Mouse (Mus musculus): ENCODE results near the gene Tns1. TPM values are rescaled to one million over a fixed set of nuclear protein-coding genes. Genes with fewer than 3 reads are reported as not detected.

The Tns1 gene
- polyA plus RNA-seq, 1 experiment, result 781 TPM

DNA sequence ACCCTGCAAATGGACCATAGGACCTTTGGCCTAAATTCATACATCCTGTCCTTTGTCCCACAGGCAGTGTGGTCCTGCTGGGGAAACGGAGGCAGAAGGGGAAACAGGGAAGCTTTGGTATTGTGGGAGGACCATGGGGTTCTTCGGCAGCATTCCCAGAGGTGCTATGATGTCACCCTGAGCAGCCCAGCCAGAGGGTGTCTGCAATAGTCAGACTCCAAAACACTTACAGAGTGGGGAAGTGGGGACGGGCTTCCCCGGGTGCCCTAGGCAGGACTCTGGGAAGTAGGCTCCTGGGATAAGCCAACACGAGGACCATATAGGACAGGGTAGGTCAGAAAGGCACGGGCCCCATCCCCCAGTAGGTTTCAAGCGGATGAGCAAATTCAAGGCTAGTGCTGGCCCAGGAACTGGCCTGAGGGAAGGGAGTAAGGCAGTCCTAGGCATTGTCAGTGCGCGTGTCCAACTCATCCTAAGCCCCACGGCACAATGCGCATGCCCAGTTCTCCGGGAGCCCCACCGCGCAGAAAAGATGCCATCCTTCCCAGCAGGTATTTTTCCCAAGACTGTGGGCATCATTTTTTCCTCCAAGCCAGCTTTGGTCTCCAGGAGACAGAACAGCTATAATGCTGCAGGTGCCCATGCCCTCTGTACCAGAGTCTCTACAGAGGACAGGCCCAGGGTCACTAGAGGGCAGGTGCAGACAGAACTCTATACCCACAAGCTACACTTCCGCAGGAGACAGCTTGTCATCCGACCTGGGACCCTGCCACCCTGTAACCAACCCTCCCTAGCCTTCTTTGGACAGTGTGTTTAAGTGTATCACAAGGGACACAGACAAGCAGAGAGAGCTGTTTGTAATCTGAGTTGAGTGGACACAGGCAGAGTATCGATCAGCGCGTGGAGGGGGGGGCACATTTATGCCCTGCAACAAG is 210.9 kb downstream of the Tns1 start:
- DNase-seq, result peak; percentile 12
- Histone ChIP-seq H3K4me3 (replicated peaks; ENCODE audit: extremely low read depth, low read depth, low read length) (no peak overlapping the region), H3K4me1 (ENCODE audit: control insufficient read depth, insufficient read depth, low read length) (no peaks in the 10 kb centered on the region)
- peak; percentile 27; the same call in 1 of the 2 replicates for TF ChIP-seq POLR2A (IDR thresholded peaks at IDR 0.05; ENCODE audit: borderline replicate concordance, extremely low read depth, low read depth, low read length)
- TF ChIP-seq CTCF (IDR thresholded peaks at IDR 0.05; ENCODE audit: insufficient read depth, low read length), result no peak
- WGBS, result 74% methylated on average over 19 of the region's 19 CpGs

DNA sequence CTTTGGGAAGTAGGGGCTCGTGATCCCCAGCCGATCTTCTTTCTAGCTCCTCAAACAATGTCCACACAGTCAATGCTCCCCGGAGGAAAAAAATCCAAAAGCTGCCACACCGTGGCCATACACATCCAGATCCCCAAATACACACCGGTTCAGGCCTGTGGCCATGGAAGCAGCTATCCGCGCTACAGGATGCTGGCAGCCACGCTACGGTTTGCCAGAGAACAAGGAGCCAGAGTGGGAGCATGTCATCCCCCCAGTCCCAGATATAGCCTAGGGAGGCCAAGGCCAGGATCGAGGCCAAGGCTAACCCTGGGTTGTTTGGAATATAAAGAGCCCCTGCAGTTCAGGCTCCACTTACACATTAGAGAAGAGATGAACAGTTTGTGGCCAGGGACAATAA is 211.8 kb downstream of the Tns1 start:
- WGBS, result 77% methylated on average over 10 of the region's 10 CpGs
- Histone ChIP-seq H3K4me3 (replicated peaks; ENCODE audit: extremely low read depth, low read depth, low read length) (no peak overlapping the region), H3K4me1 (ENCODE audit: control insufficient read depth, insufficient read depth, low read length) (no peaks in the 10 kb centered on the region)
- DNase-seq, result peak; percentile 20
- TF ChIP-seq POLR2A (IDR thresholded peaks at IDR 0.05; ENCODE audit: borderline replicate concordance, extremely low read depth, low read depth, low read length) (no peak), CTCF (IDR thresholded peaks at IDR 0.05; ENCODE audit: insufficient read depth, low read length) (no peak)

DNA sequence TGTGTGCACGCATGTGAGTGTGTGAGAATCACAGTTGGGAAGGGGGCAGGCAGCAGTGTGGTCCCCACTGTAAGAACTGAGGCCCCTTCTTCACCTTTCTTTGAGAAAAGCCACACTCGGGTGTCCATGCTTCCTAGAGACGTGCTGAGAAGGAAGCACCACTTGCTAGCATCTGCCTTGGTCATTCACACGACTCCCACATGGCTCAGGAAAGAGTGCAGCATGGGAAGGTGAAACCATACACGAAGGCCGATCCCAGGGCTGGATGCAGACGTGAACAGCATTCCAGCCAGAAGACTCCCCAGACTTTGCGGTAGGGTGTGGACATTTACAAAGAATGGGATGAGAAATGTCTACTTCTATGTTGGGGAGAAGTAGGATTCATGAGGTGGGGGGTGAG is 212.3 kb downstream of the Tns1 start:
- TF ChIP-seq POLR2A (IDR thresholded peaks at IDR 0.05; ENCODE audit: borderline replicate concordance, extremely low read depth, low read depth, low read length) (no peak), CTCF (IDR thresholded peaks at IDR 0.05; ENCODE audit: insufficient read depth, low read length) (no peak)
- peak; percentile 8 for DNase-seq
- WGBS, result 63% methylated on average over 8 of the region's 8 CpGs

DNA sequence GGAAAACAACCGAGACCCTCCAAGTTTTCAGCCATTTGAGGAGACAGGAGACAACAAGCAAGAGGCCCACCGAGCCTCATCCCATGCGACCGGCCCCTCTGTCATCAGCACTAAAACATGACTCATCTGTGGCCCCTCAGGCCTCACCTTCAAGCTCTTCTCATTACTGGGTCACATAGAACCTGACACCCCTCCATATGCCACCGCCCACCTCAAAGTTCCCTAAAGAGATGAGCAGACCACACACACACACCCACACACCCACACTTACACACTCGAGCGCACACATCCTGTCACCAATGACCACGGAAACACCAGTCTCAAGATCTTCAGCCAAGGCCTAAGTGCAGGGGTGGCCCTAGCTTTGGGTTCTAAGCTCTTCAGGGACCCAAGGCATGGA is 213.5 kb downstream of the Tns1 start:
- Histone ChIP-seq H3K4me1 (ENCODE audit: control insufficient read depth, insufficient read depth, low read length) (0 out of 2 replicates have a peak, but pooled peaks cover 1% of the 10 kb centered on the region), H3K4me3 (replicated peaks; ENCODE audit: extremely low read depth, low read depth, low read length) (no peak overlapping the region)
- peak; percentile 7 for DNase-seq
- WGBS, result 72% methylated on average over 8 of the region's 8 CpGs
- TF ChIP-seq POLR2A (IDR thresholded peaks at IDR 0.05; ENCODE audit: borderline replicate concordance, extremely low read depth, low read depth, low read length) (no peak), CTCF (IDR thresholded peaks at IDR 0.05; ENCODE audit: insufficient read depth, low read length) (no peak)

More for the DNA sequence above, 212.3 kb downstream of the Tns1 start:
- Histone ChIP-seq H3K4me1 (ENCODE audit: control insufficient read depth, insufficient read depth, low read length) (no peaks in the 10 kb centered on the region), H3K4me3 (replicated peaks; ENCODE audit: extremely low read depth, low read depth, low read length) (no peak overlapping the region)

DNA sequence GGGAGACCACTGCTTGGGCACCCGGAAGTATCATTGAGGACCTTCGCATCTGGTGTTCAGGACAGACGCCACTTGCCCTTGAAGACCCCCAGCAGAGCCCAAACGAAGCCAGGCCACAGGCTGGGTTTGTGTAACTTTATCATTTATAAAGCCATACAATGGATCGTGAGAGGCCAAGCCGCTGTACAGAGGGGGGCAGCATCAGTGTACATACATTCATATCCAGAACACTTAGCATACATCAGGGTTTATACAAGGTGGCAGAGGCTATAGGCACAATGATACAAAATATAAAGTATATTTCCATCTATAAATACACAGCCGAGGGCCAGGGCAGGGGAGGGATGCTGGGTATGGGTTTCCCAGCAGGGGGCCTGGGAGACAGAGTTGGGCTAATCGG is 214.1 kb downstream of the Tns1 start:
- Histone ChIP-seq H3K4me1 (ENCODE audit: control insufficient read depth, insufficient read depth, low read length) (peaks cover 4% of the 10 kb centered on the region; the same call in 1 of the 2 replicates), H3K4me3 (replicated peaks; ENCODE audit: extremely low read depth, low read depth, low read length) (no peak overlapping the region)
- TF ChIP-seq POLR2A (IDR thresholded peaks at IDR 0.05; ENCODE audit: borderline replicate concordance, extremely low read depth, low read depth, low read length) (no peak), CTCF (IDR thresholded peaks at IDR 0.05; ENCODE audit: insufficient read depth, low read length) (no peak)
- DNase-seq, result no peak
- WGBS, result 74% methylated on average over 8 of the region's 8 CpGs

DNA sequence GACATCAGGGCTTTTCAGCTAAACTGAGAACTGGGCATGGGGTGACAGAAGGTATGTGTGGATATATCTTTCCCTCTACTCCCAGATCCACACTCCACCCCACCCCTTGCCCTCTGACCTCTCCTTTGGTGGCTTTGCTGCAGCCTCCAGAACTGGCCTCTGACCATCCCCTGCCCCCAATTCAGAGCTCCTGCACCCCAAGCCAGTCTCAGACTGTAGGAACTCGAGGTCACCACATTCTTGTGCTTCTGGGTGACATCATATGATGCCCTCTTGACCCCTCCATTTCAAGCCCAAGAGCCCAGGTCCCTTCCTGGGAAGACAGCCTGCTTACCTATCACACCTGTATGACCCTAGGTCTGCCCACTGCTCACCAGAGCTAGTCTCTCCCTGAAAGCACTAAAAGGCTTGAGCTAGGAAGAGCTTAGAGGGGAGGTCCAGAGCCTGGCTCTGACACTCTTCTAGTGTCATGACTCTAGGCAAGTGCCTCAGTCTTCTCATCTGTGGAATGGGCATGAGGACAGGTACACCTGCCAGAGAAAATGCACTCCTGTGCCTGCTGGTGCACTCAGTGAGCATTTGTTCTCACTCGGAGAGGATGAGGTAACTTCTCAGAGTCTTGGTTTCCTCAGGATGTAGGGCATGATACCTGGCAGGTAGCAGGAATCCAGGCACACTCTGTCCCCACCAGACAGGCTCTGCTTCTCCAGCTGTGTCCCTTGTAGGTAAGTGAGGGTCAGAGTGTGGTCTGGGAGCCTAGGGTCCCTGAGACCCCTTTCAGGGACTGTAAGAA is 214.9 kb downstream of the Tns1 start:
- DNase-seq, result peak; percentile 4
- 45% methylated on average over 2 of the region's 2 CpGs for WGBS
- TF ChIP-seq POLR2A (IDR thresholded peaks at IDR 0.05; ENCODE audit: borderline replicate concordance, extremely low read depth, low read depth, low read length) (no peak), CTCF (IDR thresholded peaks at IDR 0.05; ENCODE audit: insufficient read depth, low read length) (no peak)
- Histone ChIP-seq H3K4me1 (ENCODE audit: control insufficient read depth, insufficient read depth, low read length) (peaks cover 4% of the 10 kb centered on the region; the same call in 1 of the 2 replicates), H3K4me3 (replicated peaks; ENCODE audit: extremely low read depth, low read depth, low read length) (no peak overlapping the region)

DNA sequence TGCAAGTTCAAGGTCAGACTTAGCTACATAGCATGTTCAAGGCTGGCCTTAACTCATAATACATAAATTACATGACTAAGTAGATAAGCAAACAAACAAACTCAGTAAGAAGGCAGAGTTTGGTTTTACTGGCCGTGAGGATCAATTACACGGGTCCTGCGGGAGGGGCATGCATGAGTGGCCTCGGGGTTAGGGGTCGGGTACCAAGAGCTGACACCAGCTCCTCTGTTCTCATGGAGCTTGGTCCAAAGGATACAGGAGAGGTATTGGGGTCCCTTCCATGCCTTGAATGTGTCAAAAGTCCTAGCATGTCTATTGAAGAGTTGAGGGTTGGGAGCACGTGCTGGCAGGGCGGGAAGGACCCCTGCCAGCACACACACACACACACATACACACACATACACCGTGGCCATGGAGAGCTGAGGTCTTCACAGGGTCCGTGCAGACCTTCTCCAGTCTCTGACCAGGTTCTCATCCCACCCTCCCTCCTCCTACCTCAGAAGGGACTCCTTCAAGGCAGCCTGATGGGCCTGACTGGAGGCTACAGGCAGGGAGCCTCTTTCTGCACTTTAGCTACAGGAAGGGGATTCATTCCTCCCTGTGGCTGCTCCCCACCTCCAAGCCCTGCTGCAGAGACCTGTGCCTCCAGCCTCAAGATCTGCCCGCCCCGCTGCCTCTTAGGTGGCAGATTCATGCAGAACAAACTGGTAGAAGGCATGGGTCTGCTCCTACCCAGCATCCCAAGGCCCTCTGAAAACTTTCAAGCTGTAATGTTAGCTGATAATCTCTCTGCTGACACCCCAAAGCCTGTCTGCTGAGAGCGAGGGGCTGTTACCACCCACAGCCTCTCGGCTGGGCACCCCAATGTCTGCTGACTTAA is 215.9 kb downstream of the Tns1 start:
- DNase-seq, result peak; percentile 10
- Histone ChIP-seq H3K4me3 (replicated peaks; ENCODE audit: extremely low read depth, low read depth, low read length) (no peak overlapping the region), H3K4me1 (ENCODE audit: control insufficient read depth, insufficient read depth, low read length) (peaks cover 4% of the 10 kb centered on the region; the same call in 1 of the 2 replicates)
- TF ChIP-seq CTCF (IDR thresholded peaks at IDR 0.05; ENCODE audit: insufficient read depth, low read length) (no peak), POLR2A (IDR thresholded peaks at IDR 0.05; ENCODE audit: borderline replicate concordance, extremely low read depth, low read depth, low read length) (no peak)
- WGBS, result 77% methylated on average over 13 of the region's 13 CpGs

DNA sequence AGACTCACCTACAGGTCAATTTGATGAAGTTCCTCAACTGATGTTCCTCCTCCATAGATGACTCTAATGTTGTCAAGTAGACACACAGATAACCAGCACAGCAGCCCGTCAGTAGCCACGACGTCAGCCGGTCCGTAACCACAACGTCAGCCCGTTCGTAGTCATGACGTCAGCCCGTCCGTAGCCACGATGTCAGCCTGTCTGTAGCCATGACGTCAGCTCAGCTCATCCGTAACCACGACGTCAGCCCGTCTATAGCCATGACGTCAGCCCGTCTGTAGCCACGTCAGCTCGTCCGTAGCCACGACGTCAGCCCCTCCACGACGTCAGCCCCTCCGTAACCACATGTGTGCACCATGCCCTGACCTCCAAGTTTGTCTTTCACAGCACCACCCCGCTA is 217.1 kb downstream of the Tns1 start:
- no peak for TF ChIP-seq CTCF (IDR thresholded peaks at IDR 0.05; ENCODE audit: insufficient read depth, low read length)
- TF ChIP-seq POLR2A (IDR thresholded peaks at IDR 0.05; ENCODE audit: borderline replicate concordance, extremely low read depth, low read depth, low read length), result no peak
- 90% methylated on average over 28 of the region's 28 CpGs for WGBS
- H3K4me1 ChIP-seq (ENCODE audit: control insufficient read depth, insufficient read depth, low read length), result peaks cover 8% of the 10 kb centered on the region
- no peak for DNase-seq
- no peak overlapping the region for H3K4me3 ChIP-seq (replicated peaks; ENCODE audit: extremely low read depth, low read depth, low read length)

Measured in lung, adult 2 months (tissue).